Mouse (Mus musculus): ENCODE results near the gene Gal3st2b. TPM values are rescaled to one million over a fixed set of nuclear protein-coding genes. Genes with fewer than 3 reads are reported as not detected.
"Not testable (repeated sequence)": the region's sequence is repeated elsewhere in the genome, so short reads cannot be mapped to it uniquely, and the experiment has no call there.

Gene Gal3st2b
- polyA plus RNA-seq, 1 experiment from 2014 or later: not detected

DNA sequence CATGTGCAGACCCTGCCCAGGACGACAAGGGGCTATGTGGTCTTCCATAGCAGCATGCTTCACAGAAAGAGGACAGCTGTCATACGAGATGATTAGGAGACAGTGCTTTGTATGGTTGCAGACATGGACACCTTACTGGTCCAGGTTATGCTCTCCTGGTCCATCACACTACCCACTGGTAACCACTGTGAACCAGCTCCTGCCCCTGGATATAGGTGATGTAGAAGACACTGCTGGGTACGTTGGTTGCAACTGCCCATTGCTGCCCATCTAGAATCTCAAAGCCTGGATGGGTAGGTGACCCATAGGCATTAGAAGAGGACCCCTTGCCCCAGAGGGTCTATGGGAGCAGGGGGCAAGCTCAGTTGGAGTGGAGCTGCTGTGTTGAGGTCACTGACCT lies 1.2 kb downstream of the Gal3st2b start:
- H3K4me1 ChIP-seq (replicated peaks); ATAC-seq (ENCODE audit: low read depth); H3K27ac ChIP-seq; H3K27me3 ChIP-seq; H3K4me2 ChIP-seq; H3K4me3 ChIP-seq (replicated peaks); H3K9me3 ChIP-seq (replicated peaks); DNase-seq; H3K9ac ChIP-seq; H3K36me3 ChIP-seq: not testable (repeated sequence)
- WGBS (ENCODE audit: insufficient replicate concordance): 42% methylated on average over 3 of the region's 3 CpGs

DNA sequence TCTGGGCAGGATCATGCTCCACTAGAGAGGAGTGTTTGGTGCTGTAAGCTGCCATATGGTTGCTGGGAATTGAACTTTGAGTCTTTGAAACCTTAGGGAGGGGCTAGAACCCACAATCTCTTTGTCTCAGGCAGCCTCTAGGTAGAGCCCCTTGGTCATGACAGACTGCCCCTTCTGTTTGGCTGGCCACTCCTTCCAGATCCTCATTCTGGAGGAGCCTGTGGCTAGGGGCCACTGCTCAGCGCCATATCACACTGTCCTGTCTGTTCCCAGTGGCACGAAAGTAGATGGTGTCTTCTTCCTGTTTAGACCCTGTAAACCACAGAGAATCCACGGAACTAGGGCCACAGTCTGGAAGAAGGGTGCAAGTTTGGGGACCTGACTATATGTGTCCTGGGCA lies 4.5 kb downstream of the Gal3st2b start:
- ATAC-seq (ENCODE audit: low read depth); H3K9ac ChIP-seq; H3K4me2 ChIP-seq; H3K9me3 ChIP-seq (replicated peaks); H3K4me1 ChIP-seq (replicated peaks); H3K36me3 ChIP-seq; H3K4me3 ChIP-seq (replicated peaks); DNase-seq; H3K27ac ChIP-seq; H3K27me3 ChIP-seq: not testable (repeated sequence)
- 38% methylated on average over 3 of the region's 3 CpGs for WGBS (ENCODE audit: insufficient replicate concordance)

DNA sequence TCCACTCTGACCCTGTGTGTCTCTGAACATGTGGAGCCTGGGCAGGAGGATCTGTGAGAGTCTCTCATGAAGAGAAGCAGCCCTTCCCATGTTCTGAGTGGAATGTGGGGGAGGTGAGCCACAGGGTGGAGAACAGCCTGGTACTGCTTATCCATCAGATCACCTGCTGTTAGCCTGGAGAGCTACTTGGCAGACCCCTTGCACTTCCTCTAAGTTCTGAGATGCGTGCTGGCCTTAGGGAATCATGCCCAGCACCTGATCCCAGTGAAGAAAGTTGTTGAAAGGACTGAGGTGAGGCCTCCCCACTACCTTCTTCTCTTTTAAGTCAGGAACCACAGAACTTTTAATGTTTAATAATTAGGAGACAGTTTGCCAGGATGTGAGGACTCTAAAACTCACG lies 5.0 kb downstream of the Gal3st2b start:
- H3K9me3 ChIP-seq (replicated peaks); ATAC-seq (ENCODE audit: low read depth); H3K27me3 ChIP-seq; H3K27ac ChIP-seq; H3K4me2 ChIP-seq; H3K36me3 ChIP-seq; H3K4me3 ChIP-seq (replicated peaks); H3K9ac ChIP-seq; DNase-seq; H3K4me1 ChIP-seq (replicated peaks): not testable (repeated sequence)
- WGBS (ENCODE audit: insufficient replicate concordance): 35% methylated on average over 2 of the region's 2 CpGs

DNA sequence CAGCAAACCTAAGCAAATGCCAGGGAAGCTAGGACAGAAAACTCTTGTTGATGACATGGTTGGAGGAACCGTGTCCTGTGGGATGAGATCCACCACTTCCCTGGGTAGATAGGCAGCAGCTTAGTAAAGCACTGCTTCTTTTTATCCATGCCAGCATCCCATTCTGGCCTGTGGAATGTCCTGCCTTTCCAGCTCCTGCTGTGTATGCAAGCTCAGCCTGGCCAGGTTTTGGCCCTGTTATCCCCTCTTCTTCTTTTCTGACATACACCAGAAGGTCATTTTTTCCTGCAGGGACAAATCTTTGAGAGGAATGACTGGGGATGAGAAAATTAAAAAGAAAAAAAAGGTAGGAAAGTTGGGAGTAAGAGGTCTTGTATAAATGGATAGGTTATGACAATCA lies 17.3 kb downstream of the Gal3st2b start:
- not testable (repeated sequence) for H3K9me3 ChIP-seq (replicated peaks); H3K36me3 ChIP-seq; H3K4me2 ChIP-seq; H3K9ac ChIP-seq; H3K27ac ChIP-seq; H3K4me1 ChIP-seq (replicated peaks); H3K27me3 ChIP-seq; H3K4me3 ChIP-seq (replicated peaks); DNase-seq; ATAC-seq (ENCODE audit: low read depth)
- 82% methylated on average over 1 of the region's 1 CpGs for WGBS (ENCODE audit: insufficient replicate concordance)

DNA sequence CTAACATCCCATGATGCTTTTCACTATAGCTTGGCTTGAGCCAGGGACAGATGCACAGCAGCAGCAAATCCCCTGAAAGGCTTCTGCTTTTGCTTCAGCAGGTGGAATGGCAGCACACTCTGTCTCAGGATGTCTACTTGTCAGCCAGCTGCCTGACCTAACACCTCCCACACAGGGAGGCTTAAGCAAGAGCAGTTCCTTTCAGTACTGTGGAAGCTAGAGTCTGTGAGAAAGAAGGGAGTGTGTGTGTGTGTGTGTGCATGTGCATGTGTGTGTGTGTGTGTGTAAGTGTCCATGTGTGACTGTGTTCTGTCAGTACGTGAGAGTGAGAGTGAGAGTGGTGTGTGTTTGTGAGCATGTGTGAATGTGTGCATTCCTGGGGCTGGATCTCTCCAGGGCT lies 19.7 kb downstream of the Gal3st2b start:
- not testable (repeated sequence) for H3K36me3 ChIP-seq; H3K4me2 ChIP-seq; ATAC-seq (ENCODE audit: low read depth); H3K9ac ChIP-seq; H3K9me3 ChIP-seq (replicated peaks); H3K27ac ChIP-seq; H3K4me3 ChIP-seq (replicated peaks); H3K27me3 ChIP-seq; H3K4me1 ChIP-seq (replicated peaks); DNase-seq
- WGBS (ENCODE audit: insufficient replicate concordance): 58% methylated on average over 1 of the region's 1 CpGs

DNA sequence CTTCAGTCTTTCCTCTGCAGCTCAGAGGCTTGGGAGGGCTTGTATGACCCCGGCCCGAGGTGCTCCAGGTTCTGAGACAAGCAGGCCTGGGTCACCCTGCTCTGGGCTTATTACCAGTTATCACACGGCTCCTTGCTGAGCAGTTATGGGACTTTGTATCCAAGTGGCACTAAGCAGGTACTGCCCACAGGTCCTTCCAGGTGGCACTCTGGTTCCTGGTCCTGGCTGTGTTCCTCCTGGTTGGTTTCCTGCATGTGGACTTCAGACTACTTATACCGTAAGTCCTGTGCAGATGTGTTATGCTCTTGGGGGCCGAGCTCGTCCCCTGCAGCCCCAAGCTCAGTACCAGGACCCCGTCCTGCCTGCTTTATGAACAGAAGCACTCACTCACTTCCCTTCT lies 20.3 kb downstream of the Gal3st2b start:
- not testable (repeated sequence) for DNase-seq; H3K4me1 ChIP-seq (replicated peaks); ATAC-seq (ENCODE audit: low read depth); H3K36me3 ChIP-seq; H3K27me3 ChIP-seq; H3K27ac ChIP-seq; H3K9me3 ChIP-seq (replicated peaks); H3K4me3 ChIP-seq (replicated peaks); H3K4me2 ChIP-seq; H3K9ac ChIP-seq
- 68% methylated on average over 7 of the region's 7 CpGs for WGBS (ENCODE audit: insufficient replicate concordance)

DNA sequence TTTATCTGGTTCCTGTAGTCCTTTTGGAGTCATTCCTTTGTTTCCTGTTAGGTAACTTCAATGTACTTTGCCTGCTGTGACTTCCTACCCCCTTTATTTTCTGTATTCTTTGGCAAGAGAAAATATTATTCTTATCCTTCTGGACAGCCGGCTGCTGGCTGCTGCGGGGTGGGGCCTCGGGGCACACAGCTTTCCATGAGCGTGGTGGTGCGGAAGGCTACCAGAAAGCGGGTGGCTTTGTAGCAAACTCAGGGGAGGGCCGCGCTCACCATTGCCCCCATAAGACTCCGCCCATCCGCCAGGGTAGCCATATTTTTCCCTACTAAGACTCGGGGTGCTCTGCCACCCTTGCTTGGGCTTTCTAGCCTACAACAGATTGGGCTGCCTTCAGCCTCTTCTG lies 31.0 kb downstream of the Gal3st2b start:
- ATAC-seq (ENCODE audit: low read depth); H3K9ac ChIP-seq; H3K9me3 ChIP-seq (replicated peaks); H3K4me3 ChIP-seq (replicated peaks); H3K27ac ChIP-seq; H3K27me3 ChIP-seq; H3K4me1 ChIP-seq (replicated peaks); DNase-seq; H3K36me3 ChIP-seq; H3K4me2 ChIP-seq: not testable (repeated sequence)
- no CpG with 5 or more reads among the region's 11 CpGs for WGBS (ENCODE audit: insufficient replicate concordance)

DNA sequence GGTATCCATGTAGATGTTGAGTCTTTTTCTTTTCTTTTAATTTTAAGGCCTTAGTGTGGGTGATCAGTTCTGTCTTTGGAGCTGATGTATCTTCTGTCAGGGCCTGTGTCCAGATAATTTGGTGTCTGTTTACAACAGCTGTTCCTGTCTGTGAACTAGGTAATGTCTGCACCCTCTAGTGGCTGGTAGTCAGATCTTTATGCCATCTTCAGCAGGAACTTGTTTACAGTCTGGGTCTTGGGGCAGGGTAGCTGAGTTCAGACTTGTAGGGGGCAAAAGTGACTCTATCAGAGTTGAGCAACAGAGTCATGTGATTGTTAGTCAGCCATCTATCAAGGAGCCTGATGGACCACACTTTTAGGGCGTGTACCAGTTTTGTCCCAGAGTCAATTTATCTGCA lies 48.4 kb downstream of the Gal3st2b start:
- no CpG with 5 or more reads among the region's 1 CpGs for WGBS (ENCODE audit: insufficient replicate concordance)
- not testable (repeated sequence) for H3K4me2 ChIP-seq; H3K36me3 ChIP-seq; H3K27ac ChIP-seq; H3K27me3 ChIP-seq; DNase-seq; H3K4me1 ChIP-seq (replicated peaks); H3K9me3 ChIP-seq (replicated peaks); ATAC-seq (ENCODE audit: low read depth); H3K4me3 ChIP-seq (replicated peaks); H3K9ac ChIP-seq

DNA sequence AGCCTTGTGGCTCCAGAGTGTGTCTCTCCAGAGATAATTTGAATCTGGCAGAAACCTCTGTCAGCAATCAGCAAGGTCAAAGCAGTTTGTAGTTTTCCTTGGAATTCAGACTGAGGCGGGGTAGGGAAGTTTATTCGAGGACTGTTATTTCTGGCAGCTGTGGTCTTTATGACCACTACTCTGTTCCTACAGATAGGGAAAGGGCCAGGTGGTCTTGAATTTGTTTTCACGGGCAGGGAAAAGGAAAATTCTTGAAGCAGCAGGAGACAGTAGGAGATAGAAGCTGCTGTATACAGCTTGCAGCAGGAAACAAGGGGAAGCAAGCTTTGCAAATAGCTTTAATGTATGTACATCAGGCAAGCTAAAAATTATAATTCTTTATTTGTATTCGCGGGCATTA lies 52.3 kb downstream of the Gal3st2b start:
- DNase-seq; H3K27me3 ChIP-seq; H3K4me1 ChIP-seq (replicated peaks); H3K9ac ChIP-seq; H3K36me3 ChIP-seq; H3K27ac ChIP-seq; ATAC-seq (ENCODE audit: low read depth); H3K9me3 ChIP-seq (replicated peaks); H3K4me3 ChIP-seq (replicated peaks); H3K4me2 ChIP-seq: not testable (repeated sequence)
- WGBS (ENCODE audit: insufficient replicate concordance): 68% methylated on average over 3 of the region's 5 CpGs

DNA sequence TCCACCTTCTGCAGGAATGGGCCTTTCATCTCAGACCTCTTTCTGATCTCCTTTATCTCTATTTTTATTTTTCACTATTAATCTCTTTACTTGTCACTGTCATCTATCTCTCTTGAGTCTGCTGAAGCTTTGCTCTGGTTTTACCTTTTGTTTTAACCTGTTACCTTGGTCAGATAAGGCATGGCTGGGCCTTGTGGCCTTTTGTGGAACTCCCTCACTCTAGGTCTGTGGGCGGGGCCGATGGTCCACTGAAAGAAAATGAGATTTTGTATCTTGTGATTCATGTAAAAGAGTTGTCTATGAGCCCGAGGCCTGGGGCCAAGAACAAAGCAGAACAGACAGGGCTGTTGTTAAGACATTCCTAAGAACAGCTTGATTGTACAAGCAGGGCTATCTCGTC lies 52.7 kb downstream of the Gal3st2b start:
- H3K4me1 ChIP-seq (replicated peaks); H3K27ac ChIP-seq; DNase-seq; H3K9ac ChIP-seq; H3K27me3 ChIP-seq; ATAC-seq (ENCODE audit: low read depth); H3K4me3 ChIP-seq (replicated peaks); H3K4me2 ChIP-seq; H3K36me3 ChIP-seq; H3K9me3 ChIP-seq (replicated peaks): not testable (repeated sequence)
- no CpG with 5 or more reads among the region's 4 CpGs for WGBS (ENCODE audit: insufficient replicate concordance)

DNA sequence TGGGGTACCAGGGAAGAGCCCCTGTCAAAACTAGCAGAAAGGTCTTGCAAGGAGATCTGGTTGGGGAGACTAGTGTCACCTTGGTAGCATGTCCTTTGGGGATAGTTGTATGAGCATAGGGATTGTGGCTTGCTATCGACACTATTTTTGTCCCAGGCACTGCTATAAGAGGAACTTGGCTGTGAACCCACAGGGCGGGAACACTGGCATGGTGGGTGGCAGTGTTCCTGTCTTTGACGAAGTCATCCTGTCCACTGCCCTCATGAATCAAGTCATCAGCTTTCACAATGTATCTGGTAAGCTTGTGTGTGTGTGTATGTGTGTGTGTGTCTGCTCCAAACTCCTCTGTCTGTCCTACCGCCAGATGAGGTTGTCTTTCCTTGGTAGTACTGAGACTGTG lies 57.7 kb downstream of the Gal3st2b start:
- not testable (repeated sequence) for H3K4me3 ChIP-seq (replicated peaks); DNase-seq; H3K27ac ChIP-seq; H3K4me2 ChIP-seq; H3K4me1 ChIP-seq (replicated peaks); H3K27me3 ChIP-seq; ATAC-seq (ENCODE audit: low read depth); H3K9me3 ChIP-seq (replicated peaks); H3K9ac ChIP-seq; H3K36me3 ChIP-seq
- 8% methylated on average over 2 of the region's 4 CpGs for WGBS (ENCODE audit: insufficient replicate concordance)

DNA sequence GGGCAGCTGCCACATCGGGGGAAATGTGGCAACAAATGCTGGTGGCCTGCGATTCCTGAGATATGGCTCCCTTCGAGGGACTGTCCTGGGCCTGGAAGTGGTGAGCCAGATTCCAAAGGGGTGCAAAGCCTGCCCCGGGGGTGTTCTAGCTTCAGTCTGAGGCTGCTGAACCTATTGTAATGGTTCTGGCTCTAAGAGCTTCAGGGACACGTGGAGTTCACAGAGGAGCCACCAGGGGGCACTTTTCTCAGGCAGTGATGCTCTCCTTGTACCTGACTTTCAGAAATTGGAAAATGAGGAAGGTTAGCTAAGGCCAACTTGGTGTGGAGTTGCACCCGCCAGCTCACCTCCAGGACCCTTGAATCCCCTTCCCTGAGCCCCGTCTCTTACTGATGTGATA lies 60.2 kb downstream of the Gal3st2b start:
- not testable (repeated sequence) for H3K27me3 ChIP-seq; H3K4me3 ChIP-seq (replicated peaks); H3K36me3 ChIP-seq; H3K9me3 ChIP-seq (replicated peaks); H3K4me2 ChIP-seq; H3K9ac ChIP-seq; DNase-seq; ATAC-seq (ENCODE audit: low read depth); H3K4me1 ChIP-seq (replicated peaks); H3K27ac ChIP-seq
- no CpG with 5 or more reads among the region's 7 CpGs for WGBS (ENCODE audit: insufficient replicate concordance)

DNA sequence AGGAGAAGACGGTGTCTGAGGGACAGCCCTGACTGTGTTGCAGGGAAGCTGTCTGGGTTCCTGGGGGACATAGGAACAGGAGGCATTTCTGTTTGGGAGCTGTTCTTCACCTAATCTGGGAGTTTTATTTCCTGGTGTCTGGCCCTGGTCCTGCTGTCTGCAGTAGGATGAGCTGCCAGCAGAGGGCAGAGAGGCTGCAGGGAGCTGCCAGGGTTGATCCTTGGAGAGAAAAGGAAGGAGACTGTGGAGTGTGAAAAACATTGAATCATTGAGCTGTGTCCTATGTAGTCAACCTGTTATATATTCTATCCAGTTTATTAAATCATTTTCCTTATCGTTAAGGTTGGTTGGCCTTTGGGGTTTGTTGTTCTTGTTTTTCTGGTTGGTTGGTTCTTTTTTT lies 62.8 kb downstream of the Gal3st2b start:
- no CpG with 5 or more reads among the region's 2 CpGs for WGBS (ENCODE audit: insufficient replicate concordance)
- not testable (repeated sequence) for H3K4me3 ChIP-seq (replicated peaks); H3K27ac ChIP-seq; H3K27me3 ChIP-seq; DNase-seq; H3K9me3 ChIP-seq (replicated peaks); H3K4me1 ChIP-seq (replicated peaks); H3K36me3 ChIP-seq; H3K9ac ChIP-seq; ATAC-seq (ENCODE audit: low read depth); H3K4me2 ChIP-seq

Data from liver, embryonic 13.5 days (tissue).